Mouse (Mus musculus) myocyte (in vitro differentiated cells): ENCODE results near the gene Rassf4. TPM values are rescaled to one million over a fixed set of nuclear protein-coding genes. Genes with fewer than 3 reads are reported as not detected.

Source experiments
- H3K27me3 ChIP-seq: one replicate; pipeline ENCODE4 v1.6.1; 2011; ENCODE audit not compliant: control insufficient read depth, insufficient read depth, insufficient read length
- H3K36me3 ChIP-seq: one replicate; pipeline ENCODE4 v1.6.1; 2011; ENCODE audit not compliant: control insufficient read depth, insufficient read depth
- H3K4me2 ChIP-seq: one replicate; pipeline ENCODE4 v1.6.1; 2011; ENCODE audit warnings: low read depth, control low read depth
- H3K4me3 ChIP-seq: one replicate; pipeline ENCODE4 v1.5.1; 2011; ENCODE audit warnings: mild to moderate bottlenecking, control low read depth, moderate library complexity
- H3K79me2 ChIP-seq: one replicate; pipeline ENCODE4 v1.6.1; 2011; ENCODE audit not compliant: control insufficient read depth, insufficient read depth
- H3ac ChIP-seq: one replicate; pipeline ENCODE4 v1.6.1; 2011; ENCODE audit not compliant: control insufficient read depth, insufficient read length
- CEBPB ChIP-seq: IDR thresholded peaks from 2 replicates; pipeline ENCODE4 v1.6.1; 2011; ENCODE audit warnings: mild to moderate bottlenecking, moderate library complexity; ENCODE audit not compliant: poor library complexity, insufficient read depth, severe bottlenecking
- E2F4 ChIP-seq: IDR thresholded peaks from one replicate; pipeline ENCODE4 v1.6.1; 2011; ENCODE audit warnings: mild to moderate bottlenecking, control low read depth, moderate library complexity; ENCODE audit not compliant: insufficient read depth
- MAX ChIP-seq: IDR thresholded peaks from one replicate; pipeline ENCODE4 v1.6.1; 2011; ENCODE audit warnings: low read depth, mild to moderate bottlenecking, control low read depth
- MYOD1 ChIP-seq, 3 experiments: IDR thresholded peaks; one replicate each; pipeline ENCODE4 v1.6.1; 2011; ENCODE audit warnings: control low read depth in 2 of 3, low read depth in 2 of 3, mild to moderate bottlenecking in 2 of 3, moderate library complexity in 1 of 3; ENCODE audit not compliant: insufficient read length in 2 of 3, control insufficient read depth in 1 of 3
- MYOG ChIP-seq, 3 experiments: IDR thresholded peaks; one replicate each; pipeline ENCODE4 v1.6.1; 2011; ENCODE audit warnings: control low read depth in 2 of 3, low read depth in 2 of 3, mild to moderate bottlenecking in 2 of 3; ENCODE audit not compliant: insufficient read length in 2 of 3, control insufficient read depth in 1 of 3, insufficient read depth in 1 of 3
- POLR2A ChIP-seq: IDR thresholded peaks from one replicate; pipeline ENCODE4 v1.6.1; 2011; ENCODE audit warnings: low read depth, mild to moderate bottlenecking, control low read depth, moderate library complexity; ENCODE audit not compliant: insufficient read length
- POLR2AphosphoS2 ChIP-seq: IDR thresholded peaks from one replicate; pipeline ENCODE4 v1.6.1; 2011; ENCODE audit warnings: low read depth, control low read depth; ENCODE audit not compliant: insufficient read length
- REST ChIP-seq: IDR thresholded peaks from one replicate; pipeline ENCODE4 v1.6.1; 2011; ENCODE audit warnings: mild to moderate bottlenecking, control low read depth, moderate library complexity; ENCODE audit not compliant: insufficient read depth, insufficient read length
- SRF ChIP-seq: IDR thresholded peaks from one replicate; pipeline ENCODE4 v1.6.1; 2011; ENCODE audit warnings: low read depth; ENCODE audit not compliant: control insufficient read depth, insufficient read length
- TCF12 ChIP-seq: IDR thresholded peaks from one replicate; pipeline ENCODE4 v1.6.1; 2011; ENCODE audit warnings: mild to moderate bottlenecking, control low read depth; ENCODE audit not compliant: poor library complexity, insufficient read depth, severe bottlenecking
- TCF3 ChIP-seq: IDR thresholded peaks from one replicate; pipeline ENCODE4 v1.6.1; 2011; ENCODE audit warnings: low read depth, control low read depth; ENCODE audit not compliant: insufficient read length
- USF1 ChIP-seq: IDR thresholded peaks from one replicate; pipeline ENCODE4 v1.6.1; 2011; ENCODE audit warnings: low read depth, mild to moderate bottlenecking, control low read depth, moderate library complexity
- polyA plus RNA-seq: library from polyadenylated mRNA; unstranded; fragments of >200 nt; fragmentation: generic; extraction: Trizol; gene quantifications from one replicate; pipeline ENCODE4 v1.2.1, GENCODE M21; 2012; ENCODE audit warnings: missing spikeins

Gene Rassf4
- polyA plus RNA-seq, 1 experiment, result 0.86 TPM

- Histone ChIP-seq H3K27me3 (no peaks in the 10 kb centered on the region), H3K79me2 (no peaks in the 10 kb centered on the region), H3K4me2 (peak overlapping the region; percentile 54), H3K36me3 (no peaks in the 10 kb centered on the region), H3ac (no peak overlapping the region), H3K4me3 (no peak overlapping the region)
- TF ChIP-seq USF1 (no peak), SRF (no peak), POLR2A (no peak), MYOG (IDR thresholded peaks at IDR 0.05; ENCODE audit: control insufficient read depth in 1 of 3, insufficient read depth in 1 of 3, insufficient read length in 2 of 3, low read depth in 2 of 3) (no peak), CEBPB (no peak), TCF3 (no peak), MAX (no peak), MYOD1 (IDR thresholded peaks at IDR 0.05; ENCODE audit: control insufficient read depth in 1 of 3, insufficient read length in 2 of 3, low read depth in 2 of 3) (no peak), E2F4 (no peak), REST (no peak), TCF12 (no peak), POLR2AphosphoS2 (no peak)
Observed at GRCm38 (mm10) chr6:116643881-116644280, 29.9 kb downstream of the Rassf4 start.

- TF ChIP-seq CEBPB (no peak), POLR2A (no peak), MYOD1 (IDR thresholded peaks at IDR 0.05; ENCODE audit: control insufficient read depth in 1 of 3, insufficient read length in 2 of 3, low read depth in 2 of 3) (peak in 1 of 3 experiments; percentile 18), REST (no peak)
- no peaks in the 10 kb centered on the region for H3K36me3 ChIP-seq
- no peak overlapping the region for H3K4me3 ChIP-seq
- peak overlapping the region; percentile 54 for H3K4me2 ChIP-seq
- no peaks in the 10 kb centered on the region for H3K27me3 ChIP-seq
- H3ac ChIP-seq, result no peak overlapping the region
- H3K79me2 ChIP-seq, result no peaks in the 10 kb centered on the region
Observed at GRCm38 (mm10) chr6:116642942-116643341, 30.8 kb downstream of the Rassf4 start.

GRCm38 (mm10) chr6:116639663-116640062 lies 34.1 kb downstream of the Rassf4 start:
- H3K36me3 ChIP-seq, result no peaks in the 10 kb centered on the region
- H3ac ChIP-seq, result no peak overlapping the region
- no peak for TF ChIP-seq TCF3
- no peak overlapping the region for H3K4me3 ChIP-seq
- no peak overlapping the region for H3K4me2 ChIP-seq
- no peaks in the 10 kb centered on the region for H3K27me3 ChIP-seq
- H3K79me2 ChIP-seq, result no peaks in the 10 kb centered on the region

GRCm38 (mm10) chr6:116638871-116639270 lies 34.9 kb downstream of the Rassf4 start:
- TF ChIP-seq USF1 (no peak), REST (no peak), TCF3 (no peak)
- Histone ChIP-seq H3ac (no peak overlapping the region), H3K79me2 (no peaks in the 10 kb centered on the region), H3K36me3 (no peaks in the 10 kb centered on the region), H3K4me3 (no peak overlapping the region), H3K4me2 (no peak overlapping the region), H3K27me3 (no peaks in the 10 kb centered on the region)

- H3K79me2 ChIP-seq, result no peaks in the 10 kb centered on the region
- no peak overlapping the region for H3K4me3 ChIP-seq
- H3K4me2 ChIP-seq, result no peak overlapping the region
- TF ChIP-seq USF1 (no peak), POLR2A (no peak), MAX (no peak)
- no peak overlapping the region for H3ac ChIP-seq
- no peaks in the 10 kb centered on the region for H3K36me3 ChIP-seq
- no peaks in the 10 kb centered on the region for H3K27me3 ChIP-seq
Observed at GRCm38 (mm10) chr6:116637496-116637895, 36.3 kb downstream of the Rassf4 start.

GRCm38 (mm10) chr6:116636581-116637235 lies 37.0 kb downstream of the Rassf4 start:
- no peaks in the 10 kb centered on the region for H3K27me3 ChIP-seq
- H3K4me3 ChIP-seq, result no peak overlapping the region
- H3K36me3 ChIP-seq, result no peaks in the 10 kb centered on the region
- TF ChIP-seq MYOD1 (IDR thresholded peaks at IDR 0.05; ENCODE audit: control insufficient read depth in 1 of 3, insufficient read length in 2 of 3, low read depth in 2 of 3) (peak in 1 of 3 experiments; percentile 55), TCF12 (no peak), MYOG (IDR thresholded peaks at IDR 0.05; ENCODE audit: control insufficient read depth in 1 of 3, insufficient read depth in 1 of 3, insufficient read length in 2 of 3, low read depth in 2 of 3) (peak in 1 of 3 experiments; percentile 63)
- H3K79me2 ChIP-seq, result no peaks in the 10 kb centered on the region
- no peak overlapping the region for H3ac ChIP-seq
- H3K4me2 ChIP-seq, result peak overlapping the region; percentile 1
